ENCODE assay signal across 8 mouse cellular contexts in the genomic region with DNA sequence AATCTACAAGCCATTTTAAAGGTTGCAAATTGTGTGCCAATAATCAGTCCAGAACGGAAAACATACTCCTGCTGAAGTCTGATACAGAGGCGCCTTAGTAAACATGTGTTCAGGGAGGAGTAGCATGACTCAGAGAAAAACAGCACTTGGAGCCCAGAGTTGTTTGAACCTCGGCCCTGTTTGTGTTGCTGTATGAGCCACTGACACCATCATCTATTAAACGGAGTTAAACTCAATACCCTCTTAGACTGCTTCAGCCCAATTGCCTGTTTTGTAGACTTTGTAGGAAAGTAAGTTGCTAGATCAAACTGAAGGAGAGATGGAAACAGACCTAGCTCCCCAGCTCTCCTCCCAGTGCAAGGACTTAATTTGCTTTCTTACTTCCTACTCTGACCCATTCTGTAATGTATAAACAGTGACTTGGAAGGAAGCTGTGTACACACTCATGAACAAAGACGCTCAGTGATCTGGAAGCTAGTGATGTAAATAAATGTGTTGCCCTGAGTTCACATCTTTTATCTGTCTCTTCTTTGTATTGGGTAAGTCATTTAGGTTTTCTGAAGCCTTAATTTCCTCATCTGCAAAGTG. TPM values are rescaled to one million over a fixed set of nuclear protein-coding genes. Genes with fewer than 3 reads are reported as not detected.
DNase-seq lines count a peak whose midpoint lies in the region; ATAC-seq and TF ChIP-seq lines count a peak whose summit lies in the region.

No protein-coding gene starts in this region.

- peak overlapping the region; percentile 91 for H3K9ac ChIP-seq in intestine, embryonic 15.5 days

- peaks cover 5% of the 10 kb centered on the region for H3K4me1 ChIP-seq in embryonic fibroblast, embryonic 13.5 days (ENCODE audit: control insufficient read depth, insufficient read depth, low read length)
- H3K4me1 ChIP-seq in intestine, embryonic 15.5 days (replicated peaks), result peaks cover 5% of the 10 kb centered on the region; the same call in 1 of the 2 replicates

- 14% methylated on average over 5 of the region's 5 CpGs for WGBS in intestine, embryonic 15.5 days

- H3K9me3 ChIP-seq in intestine, embryonic 15.5 days, result no peaks in the 10 kb centered on the region

- intact Hi-C loops in gastrocnemius, adult 2 months (cut with DNase I), result loop anchor here (10.0 kb wide), 1 partner anchor 715 kb away; a partner anchor contains a TSS
- intact Hi-C loops in gastrocnemius, postnatal 14 days (cut with DNase I; ENCODE audit: low total_unique reads), result no loop called here

- no peaks in the 10 kb centered on the region for H3K36me3 ChIP-seq in intestine, embryonic 15.5 days

- H3K4me2 ChIP-seq in intestine, embryonic 15.5 days (replicated peaks), result peak overlapping the region; percentile 75

- H3K27me3 ChIP-seq in intestine, embryonic 15.5 days (replicated peaks), result no peaks in the 10 kb centered on the region

- TF ChIP-seq POLR2A in embryonic fibroblast, embryonic 13.5 days (IDR thresholded peaks at IDR 0.05; ENCODE audit: low read depth, low read length), result no peak

- TF ChIP-seq CTCF in gastrocnemius, adult 2 months (IDR thresholded peaks at IDR 0.05), result no peak
- no peak for TF ChIP-seq CTCF in embryonic fibroblast, embryonic 13.5 days (IDR thresholded peaks at IDR 0.05; ENCODE audit: borderline replicate concordance, insufficient read depth, low read length)

- peak overlapping the region; percentile 98 for H3K4me3 ChIP-seq in gastrocnemius, adult 2 months
- peak overlapping the region; percentile 46 for H3K4me3 ChIP-seq in embryonic fibroblast, embryonic 13.5 days (ENCODE audit: insufficient read depth, low read length)
- peak overlapping the region; percentile 86 for H3K4me3 ChIP-seq in intestine, embryonic 15.5 days (replicated peaks)

- DNase-seq in gastrocnemius, adult 2 months, result no peak
- DNase-seq in gastrocnemius, adult 8-10 months (ENCODE audit: low spot score in 2 of 2), result no peak
- no peak for DNase-seq in cerebellum, adult 18-20 months
- DNase-seq in gastrocnemius, postnatal 14 days, result no peak

- ATAC-seq in CD4-positive, CD25-positive, alpha-beta regulatory T cell, adult 4 months, result peak; percentile 9
- ATAC-seq in intestine, embryonic 15.5 days, result peak; percentile 34
- ATAC-seq in megakaryocyte-erythroid progenitor cell, adult 5-6 weeks (replicated peaks; ENCODE audit: low FRiP score, low TSS enrichment, poor library complexity, severe bottlenecking), result peak; percentile 66

- peak overlapping the region; percentile 99 for H3K27ac ChIP-seq in gastrocnemius, adult 2 months
- peak overlapping the region; percentile 60 for H3K27ac ChIP-seq in embryonic fibroblast, embryonic 13.5 days (ENCODE audit: insufficient read depth, low read length)
- H3K27ac ChIP-seq in intestine, embryonic 15.5 days, result peak overlapping the region; percentile 80

RNA-seq across cellular contexts. Expression of a gene that starts 0.9 kb away (rescaled TPM):
- 10 to 100 TPM; 48.6 to 61.6 TPM for total RNA-seq in gastrocnemius, adult 2 months (2021)
- total RNA-seq in gastrocnemius, adult 8-10 months (2022), result 10 to 100 TPM; 46.5 to 57.7 (median 51.3) TPM
- 10 to 100 TPM; 20.5 to 33.2 TPM for polyA plus RNA-seq in CD4-positive, CD25-positive, alpha-beta regulatory T cell, adult 4 months (2017; shearing (Covaris generic))
- 28.8 and 38.7 TPM in 2 replicates for polyA plus RNA-seq in embryonic fibroblast, embryonic 13.5 days (2011; ENCODE audit: insufficient read length, low read depth, missing spikeins)
- polyA plus RNA-seq in intestine, embryonic 15.5 days (2015; fragmentation: Nextera tagmentation; extraction: Ambion mirVana), result 27.8 and 29.4 TPM in 2 replicates
- total RNA-seq in megakaryocyte-erythroid progenitor cell, adult 5-6 weeks (2014; fragmentation: Nextera tagmentation), result 41.7 and 53.8 TPM in 2 replicates
- 119 and 126 TPM in 2 replicates for total RNA-seq in megakaryocyte-erythroid progenitor cell, adult 5-6 weeks (2017)
- 10 to 100 TPM; 41.7 to 43.0 TPM for total RNA-seq in gastrocnemius, postnatal 14 days (2021)

Comparison
In these comparisons a context has a peak if more than half of its experiments do, and no peak if none do; other contexts are left out.
1. H3K4me3 ChIP-seq: peak in every context shown above with its lines; median percentile 98 in gastrocnemius, adult 2 months; 86 in intestine, embryonic 15.5 days; 46 in embryonic fibroblast, embryonic 13.5 days.
2. ATAC-seq: peak in every context shown above with its lines; median percentile 66 in megakaryocyte-erythroid progenitor cell, adult 5-6 weeks; 34 in intestine, embryonic 15.5 days; 9 in CD4-positive, CD25-positive, alpha-beta regulatory T cell, adult 4 months.